In the genomic region with DNA sequence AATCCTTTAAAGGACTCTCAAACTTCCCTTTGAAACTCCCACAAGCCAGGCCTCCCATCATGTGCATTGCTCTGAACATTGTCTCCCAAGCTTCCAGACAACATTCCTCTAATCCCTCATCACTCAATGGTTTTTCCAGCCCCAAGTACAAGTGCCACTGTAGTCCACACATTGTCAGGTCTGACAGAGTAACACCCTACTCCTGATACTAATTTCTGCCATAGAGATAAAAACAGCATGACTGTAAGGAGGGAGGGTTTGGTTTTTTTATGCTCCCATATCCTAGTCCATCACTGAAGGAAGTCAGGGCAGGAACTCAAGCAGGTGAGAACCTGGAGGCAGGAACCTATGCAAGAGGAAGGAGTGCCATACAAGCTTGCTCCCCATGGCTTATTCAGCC, we compare ENCODE assay signal across 19 mouse cellular contexts. TPM values are rescaled to one million over a fixed set of nuclear protein-coding genes. Genes with fewer than 3 reads are reported as not detected.
DNase-seq lines count a peak whose midpoint lies in the region; ATAC-seq and TF ChIP-seq lines count a peak whose summit lies in the region.
"Had no signal": no experiment of that assay in that cellular context is flagged by ENCODE, and none has a peak within 500 bp of the region (broad histone marks: within the 10 kb centered on the region; RNA-seq: fewer than 3 reads in every experiment).

No protein-coding gene starts in this region.

- H3K36me3 ChIP-seq in heart, embryonic 13.5 days: peaks cover 50% of the 10 kb centered on the region
- H3K36me3 ChIP-seq in intestine, embryonic 15.5 days: peaks cover 24% of the 10 kb centered on the region
- peaks cover 17% of the 10 kb centered on the region for H3K36me3 ChIP-seq in stomach, postnatal 0 days (ENCODE audit: control insufficient read depth, insufficient read depth, low read length)

- no peak for TF ChIP-seq EP300 in stomach, postnatal 0 days (optimal IDR thresholded peaks at IDR 0.05)

- no peak for ATAC-seq in heart, embryonic 13.5 days (ENCODE audit: extremely low read depth, insufficient number of reproducible peaks, low FRiP score, low TSS enrichment)
- peak; percentile 39 for ATAC-seq in Patski
- ATAC-seq in intestine, embryonic 15.5 days: peak; percentile 46; the same call in 1 of the 2 replicates
- ATAC-seq in stomach, postnatal 0 days (ENCODE audit: low FRiP score, low TSS enrichment): peak; percentile 16; the same call in 1 of the 2 replicates
- ATAC-seq: forebrain, embryonic 15.5 days; hindbrain, postnatal 0 days had no signal

- peaks cover 13% of the 10 kb centered on the region; the same call in 1 of the 2 replicates for H3K9me3 ChIP-seq in heart, embryonic 13.5 days
- no peaks in the 10 kb centered on the region for H3K9me3 ChIP-seq in intestine, embryonic 15.5 days
- no peaks in the 10 kb centered on the region for H3K9me3 ChIP-seq in stomach, postnatal 0 days (ENCODE audit: control insufficient read depth, low read length)
- H3K9me3 ChIP-seq: embryonic facial prominence, embryonic 12.5 days; forebrain, embryonic 15.5 days; G1E; heart, embryonic 10.5 days; hindbrain, embryonic 13.5 days had no signal

- H3K4me2 ChIP-seq in heart, embryonic 13.5 days: no peak overlapping the region
- no peak overlapping the region for H3K4me2 ChIP-seq in intestine, embryonic 15.5 days (replicated peaks)
- no peak overlapping the region for H3K4me2 ChIP-seq in stomach, postnatal 0 days (replicated peaks; ENCODE audit: low read depth)
- H3K4me2 ChIP-seq: embryonic facial prominence, embryonic 12.5 days; forebrain, embryonic 15.5 days; hindbrain, embryonic 13.5 days had no signal

- POLR2A ChIA-PET in Patski (lab: Charles Lee): interaction anchor here (1.0 kb wide), 1 partner anchor 10 kb away, joined by 3 read pairs; no protein-coding TSS in a partner anchor

- in situ Hi-C loops in Patski (cut with MboI; ENCODE audit: low pct_unique_long_range_greater_than_20kb): no loop called here

- CTCF ChIA-PET in Patski (lab: Charles Lee): interaction anchor here (1.0 kb wide), 1 partner anchor 11 kb away, joined by 3 read pairs; no protein-coding TSS in a partner anchor

- H3K4me3 ChIP-seq in heart, embryonic 13.5 days: no peak overlapping the region
- H3K4me3 ChIP-seq in intestine, embryonic 15.5 days (replicated peaks): no peak overlapping the region
- H3K4me3 ChIP-seq in stomach, postnatal 0 days (ENCODE audit: low read depth, low read length): no peak overlapping the region
- H3K4me3 ChIP-seq: embryonic facial prominence, embryonic 12.5 days; forebrain, embryonic 15.5 days; heart, embryonic 10.5 days; hindbrain, embryonic 13.5 days had no signal

- DNase-seq in heart, postnatal 36 days: no peak
- no peak for DNase-seq in Patski (ENCODE audit: low read depth, low spot score)
- DNase-seq in stomach, postnatal 0 days (ENCODE audit: low spot score): no peak
- no peak for DNase-seq in testis, postnatal 10 days (ENCODE audit: low spot score)
- no peak for DNase-seq in adrenal gland, adult 18-20 months (ENCODE audit: low spot score in 2 of 2)
- DNase-seq: adrenal gland, postnatal 14 days; cerebellum, adult 11-12 months; cerebellum, adult 9-10 months; cerebellum, postnatal 25 days; gastrocnemius, postnatal 14 days; kidney, adult 11 months had no signal

- no peaks in the 10 kb centered on the region for H3K27me3 ChIP-seq in heart, embryonic 13.5 days (replicated peaks)
- no peaks in the 10 kb centered on the region for H3K27me3 ChIP-seq in Patski
- H3K27me3 ChIP-seq in intestine, embryonic 15.5 days (replicated peaks): no peaks in the 10 kb centered on the region
- H3K27me3 ChIP-seq in stomach, postnatal 0 days (ENCODE audit: control insufficient read depth, insufficient read depth, low read length): no peaks in the 10 kb centered on the region
- H3K27me3 ChIP-seq: embryonic facial prominence, embryonic 12.5 days; forebrain, embryonic 15.5 days; hindbrain, embryonic 13.5 days had no signal

- intact Hi-C loops in heart, postnatal 36 days (cut with DNase I): no loop called here

- H3K27ac ChIP-seq in heart, embryonic 13.5 days (replicated peaks): 0 out of 2 replicates have a peak overlapping the region, but pooled peaks have one; percentile 0
- no peak overlapping the region for H3K27ac ChIP-seq in intestine, embryonic 15.5 days
- H3K27ac ChIP-seq in stomach, postnatal 0 days (replicated peaks): no peak overlapping the region
- H3K27ac ChIP-seq: embryonic facial prominence, embryonic 12.5 days; forebrain, embryonic 15.5 days; heart, embryonic 10.5 days; hindbrain, embryonic 13.5 days; hindbrain, postnatal 0 days had no signal

- H3K4me1 ChIP-seq in heart, embryonic 13.5 days: peaks cover under 1% of the 10 kb centered on the region; the same call in 1 of the 2 replicates
- H3K4me1 ChIP-seq in intestine, embryonic 15.5 days (replicated peaks): no peaks in the 10 kb centered on the region
- no peaks in the 10 kb centered on the region for H3K4me1 ChIP-seq in stomach, postnatal 0 days (replicated peaks; ENCODE audit: control insufficient read depth, insufficient read depth)
- H3K4me1 ChIP-seq: embryonic facial prominence, embryonic 12.5 days; forebrain, embryonic 15.5 days; heart, embryonic 10.5 days; hindbrain, embryonic 13.5 days had no signal

- no peak overlapping the region for H3K9ac ChIP-seq in heart, embryonic 13.5 days
- H3K9ac ChIP-seq in intestine, embryonic 15.5 days: no peak overlapping the region
- H3K9ac ChIP-seq in stomach, postnatal 0 days (ENCODE audit: low read length): no peak overlapping the region
- H3K9ac ChIP-seq: embryonic facial prominence, embryonic 12.5 days; forebrain, embryonic 15.5 days; hindbrain, embryonic 13.5 days had no signal

- no peak for TF ChIP-seq CTCF in Patski (IDR thresholded peaks at IDR 0.05)
- TF ChIP-seq CTCF in stomach, postnatal 0 days (IDR thresholded peaks at IDR 0.05; ENCODE audit: low read depth): no peak

RNA-seq across cellular contexts. Expression of a gene that starts 30.2 kb away (rescaled TPM):
- 49.8 TPM in 2 replicates for polyA plus RNA-seq in heart, embryonic 13.5 days (2015; fragmentation: Nextera tagmentation; extraction: Ambion mirVana)
- 10 to 100 TPM; 54.8 to 58.9 TPM for total RNA-seq in heart, postnatal 36 days (2021)
- polyA plus RNA-seq in Patski (2021): 53.6 TPM
- polyA plus RNA-seq in intestine, embryonic 15.5 days (2015; fragmentation: Nextera tagmentation; extraction: Ambion mirVana): 87.6 and 91.8 TPM in 2 replicates
- 97.5 and 101 TPM in 2 replicates for polyA plus RNA-seq in stomach, postnatal 0 days (2015; fragmentation: Nextera tagmentation; extraction: Ambion mirVana)
- 10 to 100 TPM; 48.2 to 57.3 TPM for total RNA-seq in adrenal gland, adult 18-20 months (2021)
